Mouse (Mus musculus): ENCODE results near the gene Sox30. TPM values are rescaled to one million over a fixed set of nuclear protein-coding genes. Genes with fewer than 3 reads are reported as not detected.

Gene Sox30
- polyA plus RNA-seq (2012; rRNA removed): 0.11 and 0.17 TPM in 2 replicates

GRCm38 (mm10) chr11:45979946-45980892 is at the start of gene Sox30:
Gene Sox30, plus strand, starts transcription at chr11:45980310.
- peaks cover 17% of the 10 kb centered on the region for H3K27me3 ChIP-seq (ENCODE audit: control insufficient read depth, insufficient read depth, low read length)

DNA sequence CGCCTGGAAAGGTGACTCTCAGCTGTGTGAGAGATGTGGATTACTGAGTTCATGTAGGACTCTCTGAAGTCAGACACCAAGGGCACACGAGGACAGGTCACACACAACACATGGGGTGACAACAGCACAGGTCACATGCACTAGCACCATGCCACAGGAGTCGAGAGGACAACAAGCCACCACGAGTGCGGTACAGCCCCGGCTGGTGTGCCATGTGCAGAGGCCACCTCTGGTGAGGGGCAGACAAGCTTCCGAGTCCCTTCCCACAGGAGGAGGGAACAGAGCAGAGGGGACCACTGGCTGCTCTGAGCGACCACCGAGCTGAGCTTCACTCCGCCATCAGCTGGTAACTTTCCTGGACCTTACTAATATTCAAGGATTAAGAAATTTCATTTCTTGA is 47.3 kb upstream of the Sox30 start:
- Histone ChIP-seq H3K27ac (ENCODE audit: insufficient read depth, low read depth, low read length) (no peak overlapping the region), H3K27me3 (ENCODE audit: control insufficient read depth, insufficient read depth, low read length) (no peaks in the 10 kb centered on the region), H3K4me1 (ENCODE audit: control insufficient read depth, insufficient read depth, insufficient read length, low read length) (no peaks in the 10 kb centered on the region), H3K4me3 (ENCODE audit: low read depth, low read length) (no peak overlapping the region), H3K36me3 (ENCODE audit: control insufficient read depth, insufficient read depth, low read length) (peaks cover 30% of the 10 kb centered on the region)
- 95% methylated on average over 10 of the region's 10 CpGs for WGBS
- TF ChIP-seq CTCF (IDR thresholded peaks at IDR 0.05; ENCODE audit: extremely low read depth, insufficient read length, insufficient replicate concordance, low read depth, low read length) (no peak), POLR2A (IDR thresholded peaks at IDR 0.05; ENCODE audit: low read depth, low read length) (no peak)

More at GRCm38 (mm10) chr11:45979946-45980892, at the start of gene Sox30:
- H3K4me1 ChIP-seq (ENCODE audit: control insufficient read depth, insufficient read depth, insufficient read length, low read length): peaks cover 1% of the 10 kb centered on the region; the same call in 1 of the 2 replicates
- 12% methylated on average over 113 of the region's 115 CpGs for WGBS
- no peak within 1 kb of the TSS for H3K27ac ChIP-seq (ENCODE audit: insufficient read depth, low read depth, low read length)
- H3K4me3 ChIP-seq (ENCODE audit: low read depth, low read length): peak within 1 kb of the TSS; percentile 66
- no peaks in the 10 kb centered on the region for H3K36me3 ChIP-seq (ENCODE audit: control insufficient read depth, insufficient read depth, low read length)
- TF ChIP-seq POLR2A (IDR thresholded peaks at IDR 0.05; ENCODE audit: low read depth, low read length) (no peak), CTCF (IDR thresholded peaks at IDR 0.05; ENCODE audit: extremely low read depth, insufficient read length, insufficient replicate concordance, low read depth, low read length) (no peak)

DNA sequence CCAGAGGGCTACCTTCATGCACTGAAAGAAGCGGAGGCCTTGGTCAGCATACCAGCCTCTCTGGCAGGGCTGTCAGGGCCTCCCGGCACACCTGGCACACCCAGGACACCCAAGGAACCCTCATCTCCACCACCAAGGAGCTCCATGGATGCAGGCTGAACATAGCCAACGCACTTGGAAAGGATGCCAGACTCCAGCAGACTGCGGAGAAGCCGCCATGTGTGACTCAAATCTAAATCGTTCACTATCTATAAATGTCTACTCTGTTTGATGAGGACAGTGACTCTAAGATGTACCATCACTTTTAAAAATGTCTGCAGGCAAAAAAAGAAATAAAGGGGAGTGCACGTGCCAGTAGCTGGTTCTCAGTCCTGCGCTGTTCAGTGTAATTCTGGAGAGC is 42.6 kb upstream of the Sox30 start:
- Histone ChIP-seq H3K36me3 (ENCODE audit: control insufficient read depth, insufficient read depth, low read length) (peaks cover 25% of the 10 kb centered on the region), H3K27ac (ENCODE audit: insufficient read depth, low read depth, low read length) (no peak overlapping the region), H3K4me1 (ENCODE audit: control insufficient read depth, insufficient read depth, insufficient read length, low read length) (no peaks in the 10 kb centered on the region), H3K27me3 (ENCODE audit: control insufficient read depth, insufficient read depth, low read length) (no peaks in the 10 kb centered on the region), H3K4me3 (ENCODE audit: low read depth, low read length) (no peak overlapping the region)
- WGBS: 94% methylated on average over 8 of the region's 8 CpGs
- TF ChIP-seq CTCF (IDR thresholded peaks at IDR 0.05; ENCODE audit: extremely low read depth, insufficient read length, insufficient replicate concordance, low read depth, low read length) (no peak), POLR2A (IDR thresholded peaks at IDR 0.05; ENCODE audit: low read depth, low read length) (no peak)

DNA sequence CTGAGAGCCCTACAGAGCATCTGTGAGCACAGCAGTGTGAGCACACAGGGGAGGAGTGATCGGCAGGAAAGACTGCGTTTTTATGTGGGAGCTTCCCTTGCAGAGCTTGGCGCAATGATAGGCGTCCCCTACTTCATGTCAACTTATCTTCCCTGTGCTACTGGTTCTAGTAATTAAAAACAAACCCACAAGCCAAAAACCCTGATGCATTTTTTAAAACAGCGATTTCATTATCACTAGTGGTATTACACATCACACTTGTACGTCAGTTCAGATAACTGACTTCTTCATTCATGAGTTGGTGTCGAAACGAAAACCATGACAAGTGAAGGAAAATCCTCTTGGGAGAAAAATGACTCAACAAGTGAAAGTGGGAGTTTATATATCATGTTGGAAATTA is 41.2 kb upstream of the Sox30 start:
- peaks cover 15% of the 10 kb centered on the region for H3K36me3 ChIP-seq (ENCODE audit: control insufficient read depth, insufficient read depth, low read length)
- 94% methylated on average over 8 of the region's 8 CpGs for WGBS

DNA sequence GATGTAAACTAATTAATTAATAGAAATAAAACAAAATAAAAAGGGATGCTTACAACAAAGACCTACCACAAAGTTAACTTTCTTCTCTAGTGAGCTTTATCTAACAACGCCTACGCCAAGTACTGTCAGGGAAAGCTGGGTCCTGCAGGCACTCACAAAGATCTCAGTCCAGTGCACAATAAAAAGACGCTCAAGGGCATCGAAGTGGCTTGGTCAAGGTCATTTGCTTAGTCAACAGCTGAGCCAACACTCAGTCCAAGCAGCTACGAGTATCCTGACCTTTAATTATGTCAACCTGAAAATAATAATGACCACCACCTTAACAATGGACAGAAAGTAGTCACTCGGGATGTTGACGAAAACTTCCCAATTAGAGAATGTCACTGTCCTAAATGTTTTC is 37.8 kb upstream of the Sox30 start:
- no peak overlapping the region for H3K4me3 ChIP-seq (ENCODE audit: low read depth, low read length)
- H3K27ac ChIP-seq (ENCODE audit: insufficient read depth, low read depth, low read length): no peak overlapping the region
- no peaks in the 10 kb centered on the region for H3K27me3 ChIP-seq (ENCODE audit: control insufficient read depth, insufficient read depth, low read length)
- no peak for TF ChIP-seq CTCF (IDR thresholded peaks at IDR 0.05; ENCODE audit: extremely low read depth, insufficient read length, insufficient replicate concordance, low read depth, low read length)
- no peak for TF ChIP-seq POLR2A (IDR thresholded peaks at IDR 0.05; ENCODE audit: low read depth, low read length)
- peaks cover 5% of the 10 kb centered on the region; the same call in 1 of the 2 replicates for H3K36me3 ChIP-seq (ENCODE audit: control insufficient read depth, insufficient read depth, low read length)
- H3K4me1 ChIP-seq (ENCODE audit: control insufficient read depth, insufficient read depth, insufficient read length, low read length): peaks cover 2% of the 10 kb centered on the region
- whole genome bisulfite sequencing: 95% methylated on average over 7 of the region's 7 CpGs

More for the DNA sequence above, 41.2 kb upstream of the Sox30 start:
- no peak overlapping the region for H3K27ac ChIP-seq (ENCODE audit: insufficient read depth, low read depth, low read length)
- TF ChIP-seq POLR2A (IDR thresholded peaks at IDR 0.05; ENCODE audit: low read depth, low read length) (no peak), CTCF (IDR thresholded peaks at IDR 0.05; ENCODE audit: extremely low read depth, insufficient read length, insufficient replicate concordance, low read depth, low read length) (no peak)
- peaks cover 2% of the 10 kb centered on the region for H3K4me1 ChIP-seq (ENCODE audit: control insufficient read depth, insufficient read depth, insufficient read length, low read length)
- H3K27me3 ChIP-seq (ENCODE audit: control insufficient read depth, insufficient read depth, low read length): no peaks in the 10 kb centered on the region
- H3K4me3 ChIP-seq (ENCODE audit: low read depth, low read length): no peak overlapping the region

- no peaks in the 10 kb centered on the region for H3K27me3 ChIP-seq (ENCODE audit: control insufficient read depth, insufficient read depth, low read length)
- H3K27ac ChIP-seq (ENCODE audit: insufficient read depth, low read depth, low read length): no peak overlapping the region
- H3K36me3 ChIP-seq (ENCODE audit: control insufficient read depth, insufficient read depth, low read length): peaks cover 3% of the 10 kb centered on the region; the same call in 1 of the 2 replicates
- peaks cover 2% of the 10 kb centered on the region for H3K4me1 ChIP-seq (ENCODE audit: control insufficient read depth, insufficient read depth, insufficient read length, low read length)
- H3K4me3 ChIP-seq (ENCODE audit: low read depth, low read length): no peak overlapping the region
- TF ChIP-seq POLR2A (IDR thresholded peaks at IDR 0.05; ENCODE audit: low read depth, low read length) (no peak), CTCF (IDR thresholded peaks at IDR 0.05; ENCODE audit: extremely low read depth, insufficient read length, insufficient replicate concordance, low read depth, low read length) (no peak)
- WGBS: 60% methylated on average over 7 of the region's 7 CpGs
Measured at GRCm38 (mm10) chr11:45943108-45943705, 36.9 kb upstream of the Sox30 start.

Data from small intestine, adult 2 months (tissue).